Mouse (Mus musculus): ENCODE measurements around the gene Gm21973.
A peak's percentile ranks its signal among the peaks of the same experiment; 100 is the strongest.

The Gm21973 gene

DNA sequence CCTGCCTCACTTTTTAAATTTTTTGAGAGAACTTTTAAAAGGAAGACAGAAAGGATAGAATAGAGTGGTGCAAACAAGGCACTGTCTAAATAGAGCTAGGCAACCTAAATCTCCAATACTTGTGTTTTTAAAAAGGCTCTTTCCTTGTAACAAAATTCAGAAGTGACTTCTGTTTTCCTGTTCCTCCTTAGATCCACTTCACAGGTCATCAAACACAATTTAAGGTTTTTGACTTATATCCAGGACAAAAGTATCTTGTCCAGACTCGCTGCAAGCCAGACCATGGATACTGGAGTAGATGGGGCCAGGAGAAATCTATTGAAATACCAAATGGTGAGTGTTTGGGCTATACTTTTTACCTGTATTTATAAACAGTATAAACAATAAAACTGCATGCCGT is at the start of gene Gm21973:
Gm21973 (plus strand) TSS at position 301 of the 400 bp plus-strand sequence.
- DNase-seq (ENCODE audit: low spot score), result no peak

DNA sequence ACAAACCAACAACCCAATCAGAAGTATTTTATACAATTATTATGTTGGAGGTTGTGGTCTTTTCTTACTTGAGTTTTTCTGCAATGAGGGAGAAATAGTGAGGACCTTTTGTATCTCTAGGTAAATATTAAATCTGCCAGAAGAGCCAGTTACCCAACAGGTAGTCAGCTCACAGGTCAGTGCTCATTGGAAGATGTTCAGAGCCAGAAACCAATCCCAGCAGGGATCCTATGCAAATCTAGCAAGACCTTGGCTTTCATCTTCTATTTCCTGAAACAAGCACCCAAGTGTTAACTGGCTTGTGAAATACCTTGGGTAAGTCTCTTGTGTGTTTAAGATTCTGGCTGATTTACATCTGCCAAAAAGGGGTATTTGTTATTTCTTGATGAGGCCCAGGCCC is 48.8 kb upstream of the Gm21973 start:
- DNase-seq (ENCODE audit: low spot score), result no peak

DNA sequence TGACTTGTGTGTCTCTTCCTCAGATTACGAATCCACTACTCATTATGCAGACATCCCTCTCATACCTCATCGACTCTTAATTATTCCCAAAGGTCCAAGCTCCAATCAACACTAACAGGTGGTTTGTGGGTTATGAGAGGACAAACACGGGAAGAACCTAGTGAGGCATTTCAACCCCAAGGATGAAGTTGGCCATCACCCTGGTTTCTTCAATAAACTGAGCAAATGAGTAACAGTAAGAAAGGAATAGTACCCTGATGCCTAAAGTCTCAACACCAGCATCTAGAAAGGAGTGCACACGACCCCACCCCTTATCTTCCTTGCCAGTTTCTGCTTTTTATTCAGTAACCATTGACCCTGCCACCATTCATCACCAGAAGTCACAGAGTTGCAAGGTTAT is 47.7 kb upstream of the Gm21973 start:
- no peak for DNase-seq (ENCODE audit: low spot score)

DNA sequence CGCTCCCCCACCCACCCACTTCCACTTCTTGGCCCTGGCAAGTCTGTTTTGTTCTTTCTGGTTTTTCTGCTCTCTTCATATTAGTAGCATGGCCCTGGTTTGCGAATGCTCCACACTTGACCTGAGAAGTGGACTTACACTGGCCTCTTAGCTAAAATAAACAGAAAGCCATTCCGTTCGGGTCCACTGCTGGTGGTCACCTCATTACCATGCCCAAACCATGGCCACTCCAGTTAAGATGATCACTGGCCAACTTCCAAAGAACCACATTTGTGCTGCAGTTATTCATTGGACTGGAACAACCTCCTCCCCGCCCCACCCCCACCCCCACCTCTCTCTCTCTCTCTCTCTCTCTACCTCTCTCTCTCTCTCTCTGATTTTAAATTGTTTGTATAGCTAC is 43.6 kb upstream of the Gm21973 start:
- DNase-seq (ENCODE audit: low spot score), result no peak

DNA sequence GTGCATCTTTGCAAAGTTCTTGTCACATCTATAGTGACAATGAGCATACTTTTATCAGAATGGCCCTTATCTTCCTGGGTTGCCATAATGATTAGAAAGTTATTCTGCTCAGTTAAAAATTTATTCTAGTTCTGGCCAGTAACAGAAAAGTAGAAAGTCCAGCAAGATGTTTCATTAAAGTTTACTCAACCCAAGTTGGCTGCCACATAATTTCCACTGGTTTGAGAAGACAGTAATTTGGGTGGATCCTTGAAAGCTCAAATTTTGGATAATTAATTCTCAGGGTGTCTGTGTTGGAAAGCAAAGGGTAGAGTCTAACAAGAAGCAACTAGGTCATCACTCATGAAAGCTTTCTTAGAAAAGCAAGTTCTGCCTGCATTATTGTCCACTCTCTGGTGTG is 41.5 kb upstream of the Gm21973 start:
- DNase-seq (ENCODE audit: low spot score), result no peak

DNA sequence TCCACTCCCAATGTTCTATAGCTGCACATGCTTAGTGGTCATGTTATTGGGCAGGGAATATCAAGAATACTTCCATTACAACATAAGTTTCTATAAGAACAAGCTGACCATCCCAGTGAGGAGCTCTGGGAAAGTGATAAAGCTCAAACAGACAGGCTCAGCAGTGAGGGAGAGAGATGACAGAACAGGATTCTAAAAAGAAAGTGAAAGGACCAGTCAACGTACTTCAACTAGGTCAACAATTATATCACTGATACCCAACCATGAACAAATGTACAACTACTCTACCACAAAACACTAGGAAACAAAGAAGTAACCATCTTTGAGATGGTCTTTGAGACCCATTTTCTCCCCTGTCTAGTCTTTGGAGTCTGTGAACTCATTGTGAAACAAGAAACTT is 28.6 kb upstream of the Gm21973 start:
- no peak for DNase-seq (ENCODE audit: low spot score)

DNA sequence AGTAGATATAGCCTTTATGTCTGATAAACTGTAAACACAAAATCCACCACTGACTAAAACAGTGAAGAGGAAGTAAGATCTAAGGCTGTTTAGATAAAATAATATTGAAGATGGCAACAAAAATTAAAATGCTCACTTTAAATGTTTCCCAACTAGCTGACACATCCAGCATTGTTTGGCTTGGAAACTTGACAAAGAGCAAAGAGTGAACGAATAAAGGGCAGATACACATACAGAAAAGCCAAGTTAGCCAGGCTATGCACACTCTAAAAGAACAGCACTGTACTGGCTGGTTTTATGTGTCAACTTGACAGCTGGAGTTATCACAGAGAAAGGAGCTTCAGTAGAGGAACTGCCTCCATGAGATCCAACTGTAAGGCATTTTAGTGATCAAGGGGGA is 27.1 kb upstream of the Gm21973 start:
- DNase-seq (ENCODE audit: low spot score), result no peak

DNA sequence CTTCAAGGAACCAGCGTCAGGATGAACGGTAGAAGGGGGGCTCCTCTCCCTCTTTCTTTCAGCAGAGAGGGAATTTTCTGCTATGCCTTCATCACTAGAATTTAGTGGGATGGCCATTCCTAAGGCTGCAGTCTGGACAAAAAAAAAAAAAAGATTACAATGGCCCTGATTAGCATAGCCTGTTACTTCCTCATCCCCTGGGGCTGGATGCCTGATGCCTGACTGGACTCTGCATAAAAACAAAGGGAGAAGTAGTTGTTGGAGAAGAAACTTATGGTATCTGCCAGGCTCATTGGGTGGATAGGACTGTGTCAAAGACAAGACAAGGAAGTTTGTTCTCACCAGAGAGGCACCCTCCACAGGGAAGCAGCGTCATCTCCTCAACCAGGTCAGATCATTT is 25.7 kb upstream of the Gm21973 start:
- no peak for DNase-seq (ENCODE audit: low spot score)

DNA sequence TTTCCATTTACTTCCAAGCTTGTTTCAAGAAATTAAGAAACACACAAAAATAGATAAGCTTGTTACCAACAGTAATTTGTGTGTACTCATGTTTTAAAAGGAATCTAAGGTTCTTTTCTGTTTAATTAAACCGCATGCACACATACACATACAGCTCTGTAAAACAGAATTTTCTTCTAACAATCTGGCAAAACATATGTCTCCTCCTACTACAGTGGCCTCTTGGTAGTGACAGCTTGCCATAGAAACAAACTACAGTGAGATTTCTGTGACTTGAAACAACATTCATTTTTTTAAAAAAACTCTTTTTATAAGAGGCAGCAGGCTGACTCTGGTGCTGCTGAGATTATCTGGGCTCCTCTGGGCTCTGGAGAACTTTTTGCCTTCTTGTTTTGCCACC is 18.7 kb upstream of the Gm21973 start:
- DNase-seq (ENCODE audit: low spot score), result peak; percentile 2

DNA sequence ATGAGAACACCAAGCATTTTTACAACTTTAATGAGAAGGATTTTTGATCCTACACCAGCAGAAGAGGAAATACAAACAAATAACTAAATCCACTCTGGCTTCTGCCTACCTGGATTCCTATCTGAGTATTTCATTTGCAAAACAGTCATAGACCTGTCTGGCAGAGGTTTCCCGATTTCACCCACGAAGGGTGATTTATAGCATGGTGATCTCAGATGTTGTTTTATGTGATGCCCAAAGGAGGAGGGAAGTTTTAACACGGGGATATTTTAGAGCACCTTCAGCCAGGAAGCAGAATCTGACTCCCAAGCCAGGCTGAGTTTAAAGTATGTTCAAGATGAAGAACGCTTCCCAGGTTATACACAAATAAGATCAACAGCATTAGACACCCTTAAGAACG is 13.4 kb upstream of the Gm21973 start:
- no peak for DNase-seq (ENCODE audit: low spot score)

DNA sequence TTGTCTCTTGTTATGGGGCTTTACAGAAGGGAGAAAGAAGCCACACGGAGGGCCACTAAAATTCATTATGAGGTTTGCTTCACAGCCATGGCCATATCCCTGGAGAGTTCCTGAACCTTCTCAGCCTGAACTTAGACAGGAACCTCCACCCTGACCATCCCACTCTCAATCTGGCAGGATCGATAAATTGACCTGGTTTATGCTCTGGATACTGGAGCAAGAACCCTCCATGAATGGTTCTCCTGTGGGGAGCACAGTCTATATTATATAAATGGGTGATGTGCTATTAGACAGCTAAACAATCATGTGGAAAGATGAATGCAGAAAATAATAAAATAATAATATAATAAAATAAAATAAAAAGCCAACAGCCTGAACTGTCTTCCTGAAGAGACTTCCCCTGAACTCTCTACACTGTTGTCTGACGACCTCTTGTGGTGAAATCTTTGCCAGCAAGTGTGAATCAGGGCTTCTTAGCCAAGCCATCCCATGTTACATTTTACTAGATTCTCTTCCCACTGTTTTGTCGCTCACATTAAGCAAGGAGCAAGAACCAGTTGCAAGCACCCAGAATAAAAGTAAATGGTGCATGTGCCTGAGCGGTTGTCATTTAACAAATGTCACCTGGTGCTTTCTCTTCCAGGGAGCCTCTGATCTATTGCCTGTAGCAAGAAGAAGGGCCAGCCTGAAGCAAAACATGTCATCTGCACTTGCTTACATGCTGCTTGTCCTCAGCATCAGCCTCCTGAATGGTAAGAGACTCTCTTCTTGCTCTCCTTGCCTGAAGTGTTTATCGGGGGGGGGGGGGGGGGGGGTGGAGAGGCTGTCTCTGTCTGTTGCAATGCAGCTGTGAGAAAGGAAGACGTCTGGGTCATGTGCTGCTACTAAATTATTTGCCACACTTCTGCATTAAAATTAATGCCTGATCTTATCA is 11.4 kb upstream of the Gm21973 start:
- DNase-seq (ENCODE audit: low spot score), result peak; percentile 19

DNA sequence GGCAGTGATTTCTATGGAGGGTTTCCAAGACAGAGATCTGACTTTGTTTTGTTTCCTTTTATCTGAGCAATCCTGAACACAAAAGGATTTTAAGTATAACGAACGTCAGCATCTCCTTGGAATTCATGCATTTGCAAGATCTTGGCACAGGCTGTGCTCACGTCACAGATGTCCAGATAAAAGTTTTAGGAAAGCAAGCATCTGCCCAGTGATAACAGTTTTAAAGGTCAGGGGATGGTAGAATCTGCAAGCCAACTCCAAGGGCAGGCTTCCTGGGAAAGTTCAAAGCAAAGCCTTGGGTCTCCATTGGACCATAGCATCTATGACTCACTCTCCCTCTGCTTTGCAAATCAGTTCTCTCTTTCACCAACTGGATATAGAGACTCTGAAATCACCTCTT is 5.4 kb downstream of the Gm21973 start:
- no peak for DNase-seq (ENCODE audit: low spot score)

DNA sequence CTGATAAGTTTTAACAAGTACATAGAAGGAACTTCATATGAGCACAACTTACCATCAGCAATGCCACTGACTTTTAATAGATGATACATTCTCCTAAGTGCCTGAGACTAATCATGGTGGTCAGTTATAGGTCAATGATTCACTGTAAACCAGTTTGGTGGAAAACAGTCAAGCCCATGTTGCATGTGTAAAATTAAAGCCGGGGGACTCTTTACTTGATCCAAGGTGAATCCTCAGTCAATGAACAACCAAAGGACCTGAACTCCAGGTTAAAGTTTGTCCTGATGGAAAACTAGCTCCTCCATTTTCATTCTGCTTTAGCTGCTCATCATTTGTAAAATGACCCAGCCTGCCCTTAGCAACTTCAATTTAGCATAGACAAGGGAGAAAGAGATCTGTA is 7.4 kb downstream of the Gm21973 start:
- DNase-seq (ENCODE audit: low spot score), result no peak

DNA sequence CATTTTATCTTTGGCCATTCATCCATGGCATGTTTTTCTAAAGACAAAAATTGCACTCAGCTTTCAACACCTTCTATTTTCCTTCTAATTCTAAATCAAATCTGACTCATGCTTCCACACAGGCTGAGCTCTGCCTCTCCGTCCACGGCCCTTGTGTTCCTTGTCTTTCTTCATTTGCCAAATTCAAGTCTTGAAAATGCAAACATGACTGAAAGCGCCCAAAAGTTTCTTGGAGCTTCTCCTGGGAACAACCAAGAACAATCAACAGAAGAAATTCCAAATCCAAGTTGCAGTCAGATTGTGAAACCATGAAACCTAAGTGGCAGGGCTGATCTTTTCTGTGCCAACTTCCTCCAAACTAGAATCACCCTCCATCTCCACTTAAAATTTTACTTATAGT is 13.4 kb downstream of the Gm21973 start:
- no peak for DNase-seq (ENCODE audit: low spot score)

DNA sequence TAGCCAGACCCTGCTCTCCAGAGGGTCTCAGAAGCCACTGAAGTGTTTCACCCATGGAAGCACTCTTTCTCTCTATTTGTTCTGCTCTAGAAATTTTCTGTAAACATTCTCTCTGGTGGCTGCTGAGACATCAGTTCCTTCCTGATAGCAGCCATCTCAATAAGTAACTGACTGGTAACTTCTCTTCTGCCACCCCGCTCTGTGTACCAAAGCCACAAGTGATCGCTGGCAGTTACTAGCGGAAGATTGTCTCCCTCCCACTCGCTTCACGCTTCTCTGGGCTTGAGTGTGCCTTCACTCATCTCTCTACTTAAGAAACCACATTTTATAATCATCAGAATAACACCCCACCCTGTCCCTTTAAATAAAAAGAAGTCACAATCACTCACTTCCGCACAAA is 21.9 kb downstream of the Gm21973 start:
- DNase-seq (ENCODE audit: low spot score), result no peak

DNA sequence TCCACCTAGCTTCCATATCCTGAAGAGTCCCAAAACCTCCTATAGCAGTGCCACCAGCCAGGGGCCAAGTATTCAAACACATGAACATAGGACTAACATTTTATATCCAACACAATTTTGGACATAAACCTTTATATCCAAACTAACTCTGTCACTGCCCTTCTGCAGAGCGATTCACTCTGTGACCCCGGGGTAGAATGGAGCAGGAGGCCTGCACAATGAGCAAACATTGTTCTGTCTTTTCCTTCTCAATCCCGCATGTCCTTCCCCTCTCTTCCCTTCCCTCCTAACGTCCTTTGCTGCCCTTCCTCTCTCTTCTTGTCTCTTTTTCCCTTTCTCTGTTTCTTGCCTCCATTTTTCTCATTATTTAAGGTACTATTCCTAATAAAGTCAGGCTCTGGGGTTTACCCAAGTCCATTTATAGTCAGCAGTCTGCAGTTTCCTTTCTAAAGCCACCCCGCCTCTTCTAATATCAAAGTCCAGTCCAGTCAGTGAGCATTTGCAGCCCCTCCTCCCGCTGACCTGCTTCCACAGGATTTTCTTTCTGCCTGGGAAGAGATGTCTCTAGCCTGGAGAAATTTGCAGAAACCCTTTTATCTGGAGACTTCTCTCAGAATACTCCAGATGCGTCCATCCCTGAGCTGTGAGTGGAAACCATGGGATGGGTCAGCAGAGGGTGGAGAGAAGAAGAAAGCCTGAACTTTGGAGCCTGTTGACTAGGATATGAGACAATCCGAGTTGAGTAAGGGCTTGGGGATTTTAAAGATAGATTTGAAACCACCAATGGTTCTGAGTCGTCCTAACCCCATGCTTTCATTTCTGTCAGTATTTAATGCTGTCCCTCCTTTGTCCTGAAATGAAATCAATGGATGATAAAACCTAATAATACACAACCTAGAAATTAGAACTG is 33.1 kb downstream of the Gm21973 start, which contains the start of gene Agxt2:
Agxt2 (plus strand) TSS at position 494 of the 910 bp plus-strand sequence.
- no peak for DNase-seq (ENCODE audit: low spot score)

DNA sequence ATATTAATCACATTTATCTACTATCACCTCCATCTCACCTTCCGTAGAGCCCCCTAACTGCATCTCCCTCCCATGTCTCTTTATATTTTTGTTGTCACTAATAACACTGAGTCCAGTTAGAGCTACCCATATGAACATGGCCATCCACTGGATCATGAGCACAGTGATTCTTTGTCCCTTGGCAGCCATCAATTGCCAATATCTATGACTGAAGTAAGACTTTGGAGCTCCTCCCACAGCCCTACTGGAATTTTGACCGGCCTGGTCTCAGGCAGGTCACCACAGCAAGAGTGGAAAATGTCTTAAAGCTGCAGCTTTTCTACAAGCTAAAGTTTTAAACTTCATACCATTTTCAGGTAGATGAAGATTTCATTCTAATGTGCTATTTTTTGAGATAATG is 41.2 kb downstream of the Gm21973 start:
- DNase-seq (ENCODE audit: low spot score), result no peak

DNA sequence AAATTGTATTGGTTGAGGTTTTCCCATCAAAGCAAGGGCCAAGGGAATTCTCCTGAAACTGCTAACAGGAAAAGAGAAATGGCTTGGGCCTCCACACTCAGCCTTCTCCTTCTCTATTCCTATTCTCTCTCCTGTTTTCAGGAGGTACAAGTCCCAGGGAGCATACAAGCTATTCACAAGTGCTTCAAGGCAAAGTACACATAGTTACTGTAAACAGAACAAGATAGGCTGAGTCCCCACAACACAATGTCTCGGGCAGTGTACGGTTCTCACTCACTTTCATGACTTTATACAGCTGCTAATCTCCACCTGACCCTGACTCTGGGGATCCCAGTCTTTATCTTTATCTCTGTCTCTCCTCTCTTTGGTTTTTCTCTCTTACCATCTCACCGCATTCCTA is 50.2 kb downstream of the Gm21973 start:
- DNase-seq (ENCODE audit: low spot score), result no peak

DNA sequence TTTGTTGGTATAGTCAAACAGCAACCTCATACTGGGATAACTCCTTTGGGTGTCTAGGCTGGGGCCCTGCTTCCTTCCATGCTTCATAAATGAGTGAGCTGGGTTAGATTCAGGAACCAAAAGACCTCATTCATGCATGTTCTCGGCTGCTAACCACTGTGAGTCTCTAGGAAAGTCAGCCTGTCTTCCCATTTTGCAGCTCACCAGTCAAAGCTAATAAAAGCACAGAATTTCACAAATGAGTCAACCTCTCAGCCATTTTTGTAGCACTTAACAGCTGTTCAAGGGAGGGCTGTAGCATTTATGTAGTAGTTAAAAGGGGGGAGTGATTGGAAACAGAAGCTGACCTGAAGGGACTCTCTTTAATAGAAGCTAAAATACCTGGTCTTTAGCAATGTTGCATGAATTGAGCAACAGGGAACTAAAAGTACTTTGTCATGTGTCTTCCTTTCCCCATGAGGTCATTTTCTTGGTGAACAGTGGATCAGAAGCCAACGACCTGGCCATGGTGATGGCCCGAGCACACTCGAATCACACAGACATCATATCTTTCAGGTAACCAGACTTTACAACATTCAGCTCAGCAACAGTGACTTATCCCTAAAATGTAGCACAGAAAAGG is 53.3 kb downstream of the Gm21973 start:
- no peak for DNase-seq (ENCODE audit: low spot score)

DNA sequence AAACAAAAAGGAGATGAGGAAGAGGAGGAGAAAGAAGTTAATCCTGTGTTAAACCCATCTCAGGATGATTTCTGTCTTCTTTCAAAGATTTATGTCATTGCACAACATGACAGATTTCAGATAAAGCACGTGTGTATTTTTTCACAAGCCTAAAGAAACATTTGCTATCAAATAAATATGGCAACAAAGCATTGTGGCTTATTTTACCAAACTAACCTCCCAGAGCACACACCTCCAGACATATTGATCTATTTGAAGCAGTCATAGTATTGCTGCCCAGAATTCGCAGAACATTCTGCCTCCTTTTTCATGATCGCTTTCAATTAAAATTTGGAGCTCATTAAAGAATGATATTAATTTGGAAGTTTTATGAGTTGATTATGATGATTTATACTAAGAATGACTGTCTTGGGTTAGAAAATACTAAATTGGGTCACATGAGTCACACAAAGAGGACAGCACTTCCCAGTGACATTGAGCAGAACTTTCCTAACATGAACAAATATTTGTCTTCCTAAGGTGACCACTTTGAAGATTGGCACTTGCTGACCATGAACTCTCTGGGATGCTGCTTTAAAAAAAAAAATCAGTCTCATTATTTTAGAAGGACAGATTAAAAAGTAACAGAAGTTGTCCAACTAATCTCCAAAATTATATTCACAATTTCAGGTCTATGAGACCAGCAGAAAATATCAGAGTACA is 54.7 kb downstream of the Gm21973 start:
- no peak for DNase-seq (ENCODE audit: low spot score)

DNA sequence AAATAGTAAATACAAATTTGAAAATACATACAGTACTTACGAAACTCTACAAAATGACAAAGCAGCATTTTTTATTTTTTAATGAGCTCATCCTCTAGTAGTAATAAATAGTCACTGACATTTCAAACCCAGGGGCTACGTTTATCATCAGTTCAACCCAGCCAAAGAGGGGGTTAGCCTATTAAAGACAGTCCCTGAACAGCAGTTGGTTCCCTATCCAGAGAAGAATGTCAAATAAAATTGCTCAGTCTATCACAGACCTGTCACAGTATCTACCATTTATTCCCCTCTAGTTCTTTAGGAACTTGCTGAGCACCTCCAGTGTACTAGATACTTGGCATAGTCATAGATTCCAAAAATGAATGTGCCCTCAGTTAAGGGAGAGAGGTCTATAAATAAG is 62.1 kb downstream of the Gm21973 start:
- DNase-seq (ENCODE audit: low spot score), result no peak

DNA sequence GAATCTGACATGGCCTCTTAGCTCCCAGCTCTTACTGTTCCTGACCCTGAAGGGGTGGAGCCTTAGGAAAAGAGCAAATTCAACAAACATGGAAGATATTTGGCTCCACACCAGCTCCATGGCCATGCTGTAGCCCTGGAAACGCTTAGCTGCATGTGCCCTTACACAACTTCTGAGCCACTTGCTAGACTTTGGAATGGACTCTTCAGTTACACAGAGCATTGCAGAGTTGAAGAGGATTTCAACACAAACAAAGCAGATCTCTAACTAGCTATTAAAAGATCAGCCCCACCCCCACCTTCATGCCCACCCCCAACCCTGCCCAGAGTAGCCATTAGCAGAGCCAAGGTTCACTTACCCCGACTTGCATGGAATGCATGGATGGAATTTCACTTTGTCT is 74.6 kb downstream of the Gm21973 start:
- no peak for DNase-seq (ENCODE audit: low spot score)
